Mouse (Mus musculus): ENCODE data around the gene Iyd. TPM values are rescaled to one million over a fixed set of nuclear protein-coding genes. Genes with fewer than 3 reads are reported as not detected.
"Not testable (repeated sequence)": the region's sequence is repeated elsewhere in the genome, so short reads cannot be mapped to it uniquely, and the experiment has no call there.

Gene Iyd
- polyA plus RNA-seq (2015; fragmentation: Nextera tagmentation; extraction: Ambion mirVana) = 12.8 and 16.0 TPM in 2 replicates

GRCm38 (mm10) chr10:3540003-3540827 lies at the start of gene Iyd:
Gene Iyd, plus strand, starts transcription at chr10:3540240.
- H3K4me1 ChIP-seq (replicated peaks; ENCODE audit: insufficient read depth, low read length) = no peaks in the 10 kb centered on the region
- peak; percentile 34 for DNase-seq (ENCODE audit: low spot score)
- ATAC-seq (replicated peaks; ENCODE audit: low FRiP score, low read depth) = peak; percentile 80
- no peak within 1 kb of the TSS for H3K4me2 ChIP-seq (ENCODE audit: low read length)
- no peaks in the 10 kb centered on the region for H3K9me3 ChIP-seq (replicated peaks; ENCODE audit: low read length)
- H3K27ac ChIP-seq = no peak within 1 kb of the TSS
- TF ChIP-seq CTCF (IDR thresholded peaks at IDR 0.05; ENCODE audit: low read depth) = no peak
- H3K9ac ChIP-seq (ENCODE audit: low read depth, low read length) = no peak within 1 kb of the TSS
- H3K27me3 ChIP-seq (ENCODE audit: insufficient read depth, low read length) = no peaks in the 10 kb centered on the region
- no peak within 1 kb of the TSS for H3K4me3 ChIP-seq (replicated peaks; ENCODE audit: low read depth, low read length)
- WGBS = 68% methylated on average over 16 of the region's 16 CpGs
- H3K36me3 ChIP-seq (ENCODE audit: insufficient read depth, low read length) = no peaks in the 10 kb centered on the region

DNA sequence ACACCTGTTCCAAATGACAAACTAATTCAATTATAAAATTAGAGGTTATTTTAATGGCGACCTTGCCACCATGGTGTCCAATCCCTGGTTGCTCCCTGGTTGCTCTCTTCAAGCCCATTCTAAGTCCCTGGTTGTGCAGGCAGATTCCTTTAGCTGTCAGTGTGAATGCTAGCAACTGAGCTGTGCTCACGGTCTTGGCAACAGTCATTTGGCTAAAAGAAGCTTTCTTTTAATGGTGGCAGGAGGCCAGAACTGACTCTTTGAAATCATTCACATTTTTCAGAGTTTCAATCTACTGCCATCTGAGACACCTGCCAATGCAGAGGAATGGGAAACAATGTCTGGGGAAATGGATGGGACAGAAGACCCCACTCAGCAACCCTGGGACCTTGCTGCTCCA lies 43.2 kb upstream of the Iyd start:
- no peak for ATAC-seq (replicated peaks; ENCODE audit: low FRiP score, low read depth)

DNA sequence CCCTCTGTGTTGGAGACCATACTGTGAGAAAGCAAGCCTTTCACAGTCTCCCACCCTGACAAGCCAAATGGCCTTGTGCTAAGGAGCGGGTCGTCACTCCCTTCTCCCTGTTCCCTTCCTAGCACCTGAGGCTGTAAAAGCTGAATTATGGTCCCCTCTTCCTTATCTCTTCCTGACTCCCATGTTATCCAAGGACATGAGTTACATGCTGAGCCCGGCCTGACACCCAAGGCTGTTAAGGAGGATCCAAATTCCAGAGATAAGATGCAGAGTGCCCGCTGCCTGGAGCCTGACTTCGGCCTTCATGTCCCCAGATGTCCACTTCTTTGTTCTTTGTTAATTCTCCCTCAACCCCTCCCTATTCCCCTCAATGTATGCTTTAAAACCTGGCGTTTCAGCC lies 39.2 kb upstream of the Iyd start:
- not testable (repeated sequence) for DNase-seq (ENCODE audit: low spot score); H3K27ac ChIP-seq; H3K9ac ChIP-seq (ENCODE audit: low read depth, low read length); ATAC-seq (replicated peaks; ENCODE audit: low FRiP score, low read depth); H3K27me3 ChIP-seq (ENCODE audit: insufficient read depth, low read length); H3K4me1 ChIP-seq (replicated peaks; ENCODE audit: insufficient read depth, low read length); H3K4me2 ChIP-seq (ENCODE audit: low read length); H3K36me3 ChIP-seq (ENCODE audit: insufficient read depth, low read length); H3K4me3 ChIP-seq (replicated peaks; ENCODE audit: low read depth, low read length); H3K9me3 ChIP-seq (replicated peaks; ENCODE audit: low read length)
- 84% methylated on average over 6 of the region's 6 CpGs for WGBS

More for the DNA sequence above, 43.2 kb upstream of the Iyd start:
- TF ChIP-seq CTCF (IDR thresholded peaks at IDR 0.05; ENCODE audit: low read depth) = no peak
- H3K9ac ChIP-seq (ENCODE audit: low read depth, low read length) = no peak overlapping the region
- H3K27ac ChIP-seq = no peak overlapping the region
- no peaks in the 10 kb centered on the region for H3K9me3 ChIP-seq (replicated peaks; ENCODE audit: low read length)
- no peak overlapping the region for H3K4me3 ChIP-seq (replicated peaks; ENCODE audit: low read depth, low read length)
- no peaks in the 10 kb centered on the region for H3K36me3 ChIP-seq (ENCODE audit: insufficient read depth, low read length)
- no peaks in the 10 kb centered on the region for H3K27me3 ChIP-seq (ENCODE audit: insufficient read depth, low read length)
- DNase-seq (ENCODE audit: low spot score) = no peak
- WGBS = 66% methylated on average over 2 of the region's 2 CpGs
- H3K4me1 ChIP-seq (replicated peaks; ENCODE audit: insufficient read depth, low read length) = no peaks in the 10 kb centered on the region
- no peak overlapping the region for H3K4me2 ChIP-seq (ENCODE audit: low read length)

- no peak overlapping the region for H3K9ac ChIP-seq (ENCODE audit: low read depth, low read length)
- no peaks in the 10 kb centered on the region for H3K27me3 ChIP-seq (ENCODE audit: insufficient read depth, low read length)
- no peak overlapping the region for H3K27ac ChIP-seq
- WGBS = 46% methylated on average over 8 of the region's 8 CpGs
- H3K4me1 ChIP-seq (replicated peaks; ENCODE audit: insufficient read depth, low read length) = no peaks in the 10 kb centered on the region
- no peaks in the 10 kb centered on the region for H3K36me3 ChIP-seq (ENCODE audit: insufficient read depth, low read length)
- no peak for TF ChIP-seq CTCF (IDR thresholded peaks at IDR 0.05; ENCODE audit: low read depth)
- H3K4me2 ChIP-seq (ENCODE audit: low read length) = no peak overlapping the region
- ATAC-seq (replicated peaks; ENCODE audit: low FRiP score, low read depth) (no peak; the same call in 1 of the 2 replicates), DNase-seq (ENCODE audit: low spot score) (peak; percentile 46)
- H3K4me3 ChIP-seq (replicated peaks; ENCODE audit: low read depth, low read length) = no peak overlapping the region
- no peaks in the 10 kb centered on the region for H3K9me3 ChIP-seq (replicated peaks; ENCODE audit: low read length)
Measured at GRCm38 (mm10) chr10:3507484-3508221, 32.4 kb upstream of the Iyd start.

DNA sequence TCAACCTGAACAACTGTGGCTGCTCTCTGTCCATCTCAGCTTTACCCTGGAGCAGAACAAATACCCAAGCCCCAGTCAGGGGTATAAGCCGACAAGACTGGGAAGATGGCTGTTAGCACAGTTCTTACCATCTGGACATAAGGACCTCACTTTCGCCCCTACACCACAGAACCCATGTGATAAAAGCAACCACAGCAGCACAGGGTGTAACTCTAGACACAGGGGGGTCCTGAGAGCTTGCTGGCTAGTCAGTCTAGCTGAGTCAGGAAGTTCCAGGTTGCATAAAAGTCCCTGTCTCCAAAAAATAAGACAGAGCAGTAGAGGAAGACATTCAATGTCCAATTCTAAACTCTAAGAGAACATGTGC lies 31.8 kb upstream of the Iyd start:
- TF ChIP-seq CTCF (IDR thresholded peaks at IDR 0.05; ENCODE audit: low read depth) = no peak
- Histone ChIP-seq H3K9ac (ENCODE audit: low read depth, low read length) (no peak overlapping the region), H3K4me3 (replicated peaks; ENCODE audit: low read depth, low read length) (no peak overlapping the region), H3K36me3 (ENCODE audit: insufficient read depth, low read length) (no peaks in the 10 kb centered on the region), H3K4me2 (ENCODE audit: low read length) (no peak overlapping the region), H3K9me3 (replicated peaks; ENCODE audit: low read length) (no peaks in the 10 kb centered on the region), H3K4me1 (replicated peaks; ENCODE audit: insufficient read depth, low read length) (no peaks in the 10 kb centered on the region), H3K27ac (no peak overlapping the region), H3K27me3 (ENCODE audit: insufficient read depth, low read length) (no peaks in the 10 kb centered on the region)
- 63% methylated on average over 2 of the region's 2 CpGs for WGBS
- ATAC-seq (replicated peaks; ENCODE audit: low FRiP score, low read depth) (no peak), DNase-seq (ENCODE audit: low spot score) (no peak)

- Histone ChIP-seq H3K4me2 (ENCODE audit: low read length) (no peak overlapping the region), H3K36me3 (ENCODE audit: insufficient read depth, low read length) (no peaks in the 10 kb centered on the region), H3K27me3 (ENCODE audit: insufficient read depth, low read length) (no peaks in the 10 kb centered on the region), H3K9ac (ENCODE audit: low read depth, low read length) (no peak overlapping the region), H3K4me3 (replicated peaks; ENCODE audit: low read depth, low read length) (no peak overlapping the region), H3K9me3 (replicated peaks; ENCODE audit: low read length) (no peaks in the 10 kb centered on the region), H3K27ac (no peak overlapping the region), H3K4me1 (replicated peaks; ENCODE audit: insufficient read depth, low read length) (no peaks in the 10 kb centered on the region)
- DNase-seq (ENCODE audit: low spot score) = no peak
- WGBS = 39% methylated on average over 2 of the region's 2 CpGs
- TF ChIP-seq CTCF (IDR thresholded peaks at IDR 0.05; ENCODE audit: low read depth) = no peak
- no peak for ATAC-seq (replicated peaks; ENCODE audit: low FRiP score, low read depth)
Measured at GRCm38 (mm10) chr10:3508746-3509145, 31.3 kb upstream of the Iyd start.

Measured in kidney, postnatal 0 days (tissue).